Mouse (Mus musculus): ENCODE results near the gene Nr5a1. TPM values are rescaled to one million over a fixed set of nuclear protein-coding genes. Genes with fewer than 3 reads are reported as not detected.

Gene Nr5a1
- polyA plus RNA-seq, 1 experiment from 2014 or later = 0.04 TPM

DNA sequence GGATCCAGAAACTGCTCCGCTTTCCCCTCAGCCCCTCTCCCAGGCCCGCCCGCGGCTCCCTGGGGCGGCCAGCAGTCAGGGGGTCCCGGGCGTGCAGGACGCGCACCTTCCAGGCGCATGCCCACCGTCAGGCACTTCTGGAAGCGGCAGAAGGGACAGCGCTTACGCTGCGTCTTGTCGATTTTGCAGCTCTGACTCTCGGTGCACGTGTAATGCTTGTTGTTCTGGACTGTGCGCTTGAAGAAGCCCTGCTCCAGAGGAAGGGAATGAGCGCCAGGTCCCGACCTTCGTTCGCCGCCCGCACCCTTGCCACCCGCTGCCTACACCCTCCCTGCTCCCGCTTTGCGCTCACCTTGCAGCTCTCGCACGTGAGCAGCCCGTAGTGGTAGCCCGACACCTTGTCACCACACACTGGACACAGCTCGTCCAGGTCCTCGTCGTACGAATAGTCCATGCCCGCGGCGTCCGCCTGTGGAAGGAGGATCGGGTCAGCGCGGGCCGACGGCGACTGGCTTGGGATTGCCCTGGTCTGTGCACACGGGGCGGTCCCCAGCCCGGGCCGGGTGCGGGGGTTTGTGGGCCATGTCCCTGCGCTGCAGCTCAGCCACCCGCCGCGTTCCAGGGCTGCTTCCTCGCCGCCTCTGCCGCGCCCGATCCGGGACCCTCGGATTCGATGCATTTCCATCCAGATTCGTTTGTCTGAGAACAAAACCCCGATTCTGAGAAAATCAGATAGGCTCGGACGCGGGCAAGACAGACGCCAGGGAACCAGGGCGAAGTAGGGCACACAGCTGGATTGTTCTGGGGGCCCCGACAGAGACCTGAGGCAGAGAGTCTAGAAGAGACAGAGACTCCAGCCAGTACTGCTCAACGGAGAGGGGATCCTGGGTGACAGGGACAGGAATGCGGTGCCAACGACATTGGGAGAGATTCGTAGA is 3.8 kb downstream of the Nr5a1 start:
- peaks cover 18% of the 10 kb centered on the region for H3K4me1 ChIP-seq (ENCODE audit: control insufficient read depth, insufficient read depth, low read length)
- 1% methylated on average over 75 of the region's 75 CpGs for WGBS
- H3K36me3 ChIP-seq (ENCODE audit: control insufficient read depth, insufficient read depth, low read length) = no peaks in the 10 kb centered on the region
- peak overlapping the region; percentile 20 for H3K4me3 ChIP-seq (ENCODE audit: low read depth, low read length)
- no peaks in the 10 kb centered on the region for H3K9me3 ChIP-seq (ENCODE audit: control insufficient read depth, low read length)
- H3K27me3 ChIP-seq (ENCODE audit: control insufficient read depth, insufficient read depth, low read length) = peaks cover 90% of the 10 kb centered on the region
- peak; percentile 97 for DNase-seq (ENCODE audit: low spot score, missing footprints)
- no peak overlapping the region for H3K9ac ChIP-seq (ENCODE audit: low read length)
- H3K27ac ChIP-seq (ENCODE audit: low read depth, low read length) = no peak overlapping the region
- ATAC-seq (ENCODE audit: low FRiP score) = peak; percentile 58
- peak overlapping the region; percentile 47 for H3K4me2 ChIP-seq

DNA sequence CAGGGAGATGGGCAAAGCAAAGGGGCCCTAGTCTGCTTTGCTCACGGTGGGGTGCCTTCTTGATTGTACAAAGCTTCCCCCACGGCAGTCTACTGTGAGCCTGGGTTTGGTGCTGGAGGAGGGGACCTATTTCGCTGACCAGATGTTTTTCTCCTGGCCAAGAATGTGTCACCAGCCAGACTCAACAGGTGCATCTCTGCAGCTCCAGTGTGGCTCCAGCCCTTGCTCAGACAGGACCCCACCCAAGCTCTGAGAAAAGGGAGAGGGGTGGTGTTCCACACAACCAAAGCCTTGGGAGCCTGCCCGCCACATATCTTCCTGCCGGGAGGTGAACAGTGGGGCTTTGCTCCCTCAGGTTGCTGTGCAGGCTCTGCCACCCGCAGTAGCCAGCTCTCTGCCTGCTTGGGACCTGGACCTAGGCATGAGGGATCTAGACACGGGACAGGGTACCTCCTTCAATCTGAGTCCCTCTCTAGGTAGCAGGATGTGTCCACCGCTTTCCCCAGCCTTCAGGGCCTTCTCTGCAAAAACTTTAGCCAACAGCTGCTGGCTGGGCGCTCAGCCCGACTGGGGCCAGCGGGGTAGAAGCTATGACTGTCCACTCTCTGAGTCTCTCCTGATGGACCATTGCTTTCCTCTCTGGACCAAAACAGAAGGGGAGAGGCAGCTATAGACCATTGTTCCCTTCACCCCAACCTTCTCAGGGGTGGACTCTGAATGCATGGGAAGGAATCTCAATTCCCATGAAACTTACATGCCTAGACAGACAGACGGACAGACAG is 5.2 kb downstream of the Nr5a1 start:
- WGBS = 25% methylated on average over 12 of the region's 12 CpGs
- no peak for ATAC-seq (ENCODE audit: low FRiP score)

DNA sequence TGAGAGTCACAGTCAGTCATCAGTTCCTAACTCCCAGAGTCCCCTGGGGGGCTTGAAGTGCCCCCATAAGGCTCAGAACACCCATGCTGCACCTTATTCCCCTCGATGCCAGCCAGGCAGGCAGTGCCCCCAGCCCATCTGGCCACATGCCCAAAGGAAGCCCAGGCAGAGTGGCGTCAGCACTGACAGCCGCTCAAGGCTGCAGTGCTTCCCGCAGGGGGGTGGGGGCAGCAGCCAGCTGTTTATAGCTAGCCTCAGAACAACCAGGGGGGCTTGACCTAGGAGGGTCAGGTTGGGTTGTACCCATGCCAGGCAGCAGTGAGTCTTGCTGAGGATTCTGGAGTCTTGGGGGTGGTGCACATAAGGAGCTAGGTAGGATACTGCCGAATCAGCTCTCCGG is 7.7 kb downstream of the Nr5a1 start:
- Histone ChIP-seq H3K36me3 (ENCODE audit: control insufficient read depth, insufficient read depth, low read length) (no peaks in the 10 kb centered on the region), H3K4me3 (ENCODE audit: low read depth, low read length) (no peak overlapping the region), H3K4me2 (no peak overlapping the region), H3K4me1 (ENCODE audit: control insufficient read depth, insufficient read depth, low read length) (peaks cover 11% of the 10 kb centered on the region), H3K27me3 (ENCODE audit: control insufficient read depth, insufficient read depth, low read length) (peaks cover 78% of the 10 kb centered on the region), H3K9ac (ENCODE audit: low read length) (no peak overlapping the region), H3K27ac (ENCODE audit: low read depth, low read length) (no peak overlapping the region), H3K9me3 (ENCODE audit: control insufficient read depth, low read length) (no peaks in the 10 kb centered on the region)
- DNase-seq (ENCODE audit: low spot score, missing footprints) (no peak), ATAC-seq (ENCODE audit: low FRiP score) (no peak)
- WGBS = 46% methylated on average over 6 of the region's 6 CpGs

More for the DNA sequence above, 5.2 kb downstream of the Nr5a1 start:
- peaks cover 93% of the 10 kb centered on the region for H3K27me3 ChIP-seq (ENCODE audit: control insufficient read depth, insufficient read depth, low read length)
- H3K27ac ChIP-seq (ENCODE audit: low read depth, low read length) = no peak overlapping the region
- no peak overlapping the region for H3K9ac ChIP-seq (ENCODE audit: low read length)
- H3K9me3 ChIP-seq (ENCODE audit: control insufficient read depth, low read length) = no peaks in the 10 kb centered on the region
- DNase-seq (ENCODE audit: low spot score, missing footprints) = peak; percentile 92
- H3K4me3 ChIP-seq (ENCODE audit: low read depth, low read length) = no peak overlapping the region
- H3K36me3 ChIP-seq (ENCODE audit: control insufficient read depth, insufficient read depth, low read length) = no peaks in the 10 kb centered on the region
- no peak overlapping the region for H3K4me2 ChIP-seq
- peaks cover 18% of the 10 kb centered on the region for H3K4me1 ChIP-seq (ENCODE audit: control insufficient read depth, insufficient read depth, low read length)

DNA sequence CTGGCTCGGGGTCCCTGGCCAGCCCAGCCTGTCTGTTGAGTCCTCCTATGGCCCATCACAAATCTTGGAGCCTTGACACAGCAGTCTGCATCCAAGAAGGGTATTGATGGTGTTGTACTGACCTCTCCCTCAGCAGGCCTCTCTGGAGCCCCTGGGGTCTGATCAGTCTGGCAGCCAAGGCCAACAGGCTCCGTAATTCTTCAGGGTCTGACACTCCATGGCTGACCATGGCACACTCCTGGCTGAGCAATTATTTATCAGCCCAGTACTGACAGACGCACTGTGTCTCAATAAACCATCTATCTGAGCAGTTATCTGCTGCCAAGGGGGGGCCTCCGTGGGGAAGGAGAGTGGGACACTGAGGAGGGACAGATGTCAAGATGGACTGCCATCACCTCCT is 9.3 kb downstream of the Nr5a1 start:
- peaks cover 75% of the 10 kb centered on the region for H3K27me3 ChIP-seq (ENCODE audit: control insufficient read depth, insufficient read depth, low read length)
- no peak overlapping the region for H3K27ac ChIP-seq (ENCODE audit: low read depth, low read length)

DNA sequence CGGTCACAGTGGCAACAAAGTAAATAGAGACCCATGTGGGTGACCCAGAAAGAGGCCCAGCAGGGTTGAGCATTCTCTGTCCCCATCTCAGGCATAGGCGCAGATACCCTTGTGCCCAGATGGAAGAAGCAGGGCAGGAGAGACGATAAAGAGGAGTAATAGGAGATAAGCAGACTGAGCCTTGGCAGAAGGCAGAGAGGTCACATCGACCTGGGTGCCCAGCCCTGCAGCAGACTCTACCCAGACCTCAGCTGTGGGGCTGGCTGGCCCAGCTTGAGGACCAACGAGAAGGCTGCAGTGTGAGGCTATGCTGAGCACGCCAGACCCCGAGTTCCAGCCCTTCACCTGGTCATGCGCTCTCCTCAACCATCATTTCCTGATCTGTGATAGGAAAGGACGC is 10.0 kb downstream of the Nr5a1 start:
- DNase-seq (ENCODE audit: low spot score, missing footprints) (no peak), ATAC-seq (ENCODE audit: low FRiP score) (no peak)
- Histone ChIP-seq H3K9ac (ENCODE audit: low read length) (no peak overlapping the region), H3K27ac (ENCODE audit: low read depth, low read length) (no peak overlapping the region), H3K4me2 (no peak overlapping the region), H3K4me1 (ENCODE audit: control insufficient read depth, insufficient read depth, low read length) (peaks cover 4% of the 10 kb centered on the region; the same call in 1 of the 2 replicates), H3K36me3 (ENCODE audit: control insufficient read depth, insufficient read depth, low read length) (no peaks in the 10 kb centered on the region), H3K4me3 (ENCODE audit: low read depth, low read length) (no peak overlapping the region), H3K27me3 (ENCODE audit: control insufficient read depth, insufficient read depth, low read length) (peaks cover 74% of the 10 kb centered on the region), H3K9me3 (ENCODE audit: control insufficient read depth, low read length) (no peaks in the 10 kb centered on the region)
- 90% methylated on average over 9 of the region's 9 CpGs for WGBS

More for the DNA sequence above, 9.3 kb downstream of the Nr5a1 start:
- 74% methylated on average over 4 of the region's 4 CpGs for WGBS
- Histone ChIP-seq H3K9ac (ENCODE audit: low read length) (no peak overlapping the region), H3K4me1 (ENCODE audit: control insufficient read depth, insufficient read depth, low read length) (peaks cover 4% of the 10 kb centered on the region; the same call in 1 of the 2 replicates), H3K4me2 (no peak overlapping the region), H3K36me3 (ENCODE audit: control insufficient read depth, insufficient read depth, low read length) (no peaks in the 10 kb centered on the region), H3K9me3 (ENCODE audit: control insufficient read depth, low read length) (no peaks in the 10 kb centered on the region), H3K4me3 (ENCODE audit: low read depth, low read length) (no peak overlapping the region)
- DNase-seq (ENCODE audit: low spot score, missing footprints) (no peak), ATAC-seq (ENCODE audit: low FRiP score) (no peak)

DNA sequence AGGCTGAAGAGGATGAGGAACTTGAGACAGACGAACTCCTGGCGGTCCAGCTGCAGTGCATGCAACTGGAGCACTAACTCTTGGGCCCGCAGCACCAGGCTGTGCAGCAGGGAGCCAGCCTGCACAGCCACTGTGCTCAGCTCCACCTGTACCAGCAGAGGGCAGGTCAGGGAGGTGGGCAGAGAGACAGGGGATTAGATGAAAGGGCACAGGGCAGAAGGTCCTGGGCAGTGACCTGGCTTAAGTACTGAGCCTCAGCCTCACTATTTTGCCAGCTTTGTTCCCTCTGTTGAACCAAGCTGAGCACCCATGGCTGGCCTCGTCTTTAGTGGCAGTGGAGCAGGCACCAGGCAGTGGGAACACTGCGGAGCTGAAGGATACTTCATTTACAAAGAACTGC is 14.2 kb downstream of the Nr5a1 start:
- no peak overlapping the region for H3K27ac ChIP-seq (ENCODE audit: low read depth, low read length)
- H3K4me3 ChIP-seq (ENCODE audit: low read depth, low read length) = no peak overlapping the region
- H3K4me2 ChIP-seq = no peak overlapping the region
- no peaks in the 10 kb centered on the region for H3K9me3 ChIP-seq (ENCODE audit: control insufficient read depth, low read length)
- peaks cover 61% of the 10 kb centered on the region for H3K27me3 ChIP-seq (ENCODE audit: control insufficient read depth, insufficient read depth, low read length)
- WGBS = 53% methylated on average over 5 of the region's 5 CpGs
- no peaks in the 10 kb centered on the region for H3K36me3 ChIP-seq (ENCODE audit: control insufficient read depth, insufficient read depth, low read length)
- no peak for DNase-seq (ENCODE audit: low spot score, missing footprints)
- ATAC-seq (ENCODE audit: low FRiP score) = no peak
- no peak overlapping the region for H3K9ac ChIP-seq (ENCODE audit: low read length)
- H3K4me1 ChIP-seq (ENCODE audit: control insufficient read depth, insufficient read depth, low read length) = peaks cover 33% of the 10 kb centered on the region

DNA sequence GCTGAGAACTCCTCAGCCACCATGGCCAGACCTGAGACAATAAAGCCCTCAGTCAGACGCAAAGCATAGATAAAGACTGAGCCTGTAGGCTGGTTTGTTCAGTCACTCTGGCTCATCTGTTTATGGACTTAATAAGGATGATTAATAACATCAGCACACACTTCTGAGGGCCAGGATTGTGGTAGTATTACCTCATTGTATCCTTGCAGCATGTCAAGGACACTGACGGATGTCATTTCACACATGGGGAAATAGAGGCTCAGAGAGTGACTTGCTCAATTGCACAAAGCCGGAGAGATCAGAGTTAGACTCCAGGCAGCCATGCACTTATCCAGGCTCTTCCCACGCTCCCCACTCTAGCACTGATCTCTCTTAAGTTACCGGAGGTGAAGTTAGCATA is 15.7 kb downstream of the Nr5a1 start:
- 87% methylated on average over 5 of the region's 5 CpGs for WGBS
- peaks cover 37% of the 10 kb centered on the region for H3K4me1 ChIP-seq (ENCODE audit: control insufficient read depth, insufficient read depth, low read length)

DNA sequence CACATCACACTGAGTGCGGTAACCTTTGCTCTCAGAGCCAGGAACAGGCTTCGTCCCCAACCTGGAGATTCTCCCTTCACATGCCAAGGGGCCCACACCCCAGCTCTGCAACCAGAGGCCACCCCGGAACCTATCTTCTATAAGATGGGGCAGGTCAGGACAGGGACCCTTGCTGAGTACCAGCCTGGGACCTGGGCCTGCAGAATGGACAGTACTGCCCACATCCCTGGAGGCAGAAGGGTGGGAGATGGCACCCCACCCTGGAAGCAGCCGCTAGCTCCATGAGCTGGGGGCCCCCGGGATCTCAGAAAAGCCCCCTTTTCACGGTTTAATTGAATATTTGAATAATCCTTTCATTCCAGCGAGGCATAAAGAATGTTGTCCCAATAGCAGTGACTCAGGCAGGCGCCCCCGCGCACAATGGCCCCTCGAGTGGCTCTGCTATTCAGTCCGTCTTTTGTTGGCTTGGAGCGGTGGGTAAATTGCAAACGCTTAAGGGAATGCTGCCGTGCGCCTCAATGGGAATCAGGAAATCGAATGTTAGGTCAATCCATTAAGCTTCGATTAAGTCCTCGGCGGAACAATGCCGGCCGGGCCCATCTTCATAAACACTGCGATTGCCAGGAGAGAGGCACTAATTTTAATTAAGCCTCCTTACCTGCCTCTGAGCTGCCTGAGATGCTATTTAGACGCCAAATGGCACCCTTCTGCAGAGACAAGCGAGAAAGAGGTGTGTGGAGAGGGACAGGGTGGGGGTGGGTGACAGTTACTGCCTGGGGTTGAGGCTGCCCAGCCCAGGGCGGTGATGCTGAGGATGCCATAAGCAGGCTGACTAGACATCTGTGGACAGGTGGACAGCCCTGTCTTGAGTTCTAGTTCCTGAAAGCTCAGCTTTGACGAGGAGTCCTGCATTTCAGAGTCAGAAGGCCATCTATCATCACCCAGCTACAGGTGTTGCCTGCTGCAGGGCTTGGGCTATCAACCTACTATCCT is 16.9 kb downstream of the Nr5a1 start:
- H3K9me3 ChIP-seq (ENCODE audit: control insufficient read depth, low read length) = no peaks in the 10 kb centered on the region
- no peaks in the 10 kb centered on the region for H3K36me3 ChIP-seq (ENCODE audit: control insufficient read depth, insufficient read depth, low read length)
- DNase-seq (ENCODE audit: low spot score, missing footprints) = peak; percentile 92
- H3K4me1 ChIP-seq (ENCODE audit: control insufficient read depth, insufficient read depth, low read length) = peaks cover 37% of the 10 kb centered on the region
- H3K4me3 ChIP-seq (ENCODE audit: low read depth, low read length) = no peak overlapping the region
- 20% methylated on average over 27 of the region's 27 CpGs for WGBS
- peak overlapping the region; percentile 32; the same call in 1 of the 2 replicates for H3K9ac ChIP-seq (ENCODE audit: low read length)
- H3K27me3 ChIP-seq (ENCODE audit: control insufficient read depth, insufficient read depth, low read length) = peaks cover 62% of the 10 kb centered on the region
- H3K4me2 ChIP-seq = peak overlapping the region; percentile 35
- H3K27ac ChIP-seq (ENCODE audit: low read depth, low read length) = no peak overlapping the region
- peak; percentile 63 for ATAC-seq (ENCODE audit: low FRiP score)

More for the DNA sequence above, 15.7 kb downstream of the Nr5a1 start:
- no peak overlapping the region for H3K9ac ChIP-seq (ENCODE audit: low read length)
- H3K4me2 ChIP-seq = no peak overlapping the region
- H3K9me3 ChIP-seq (ENCODE audit: control insufficient read depth, low read length) = no peaks in the 10 kb centered on the region
- no peak overlapping the region for H3K27ac ChIP-seq (ENCODE audit: low read depth, low read length)
- ATAC-seq (ENCODE audit: low FRiP score) = no peak
- H3K36me3 ChIP-seq (ENCODE audit: control insufficient read depth, insufficient read depth, low read length) = no peaks in the 10 kb centered on the region
- DNase-seq (ENCODE audit: low spot score, missing footprints) = no peak
- H3K4me3 ChIP-seq (ENCODE audit: low read depth, low read length) = no peak overlapping the region
- H3K27me3 ChIP-seq (ENCODE audit: control insufficient read depth, insufficient read depth, low read length) = peaks cover 63% of the 10 kb centered on the region
